Mouse (Mus musculus) brain, adult 2 months (tissue): ENCODE measurements around the gene Cacnb1.

ENCODE experiments used
- DNase-seq: peaks from one replicate; pipeline ENCODE4 v3.0.0; 2011; ENCODE audit warnings: low read depth, low spot score

The Cacnb1 gene

DNA sequence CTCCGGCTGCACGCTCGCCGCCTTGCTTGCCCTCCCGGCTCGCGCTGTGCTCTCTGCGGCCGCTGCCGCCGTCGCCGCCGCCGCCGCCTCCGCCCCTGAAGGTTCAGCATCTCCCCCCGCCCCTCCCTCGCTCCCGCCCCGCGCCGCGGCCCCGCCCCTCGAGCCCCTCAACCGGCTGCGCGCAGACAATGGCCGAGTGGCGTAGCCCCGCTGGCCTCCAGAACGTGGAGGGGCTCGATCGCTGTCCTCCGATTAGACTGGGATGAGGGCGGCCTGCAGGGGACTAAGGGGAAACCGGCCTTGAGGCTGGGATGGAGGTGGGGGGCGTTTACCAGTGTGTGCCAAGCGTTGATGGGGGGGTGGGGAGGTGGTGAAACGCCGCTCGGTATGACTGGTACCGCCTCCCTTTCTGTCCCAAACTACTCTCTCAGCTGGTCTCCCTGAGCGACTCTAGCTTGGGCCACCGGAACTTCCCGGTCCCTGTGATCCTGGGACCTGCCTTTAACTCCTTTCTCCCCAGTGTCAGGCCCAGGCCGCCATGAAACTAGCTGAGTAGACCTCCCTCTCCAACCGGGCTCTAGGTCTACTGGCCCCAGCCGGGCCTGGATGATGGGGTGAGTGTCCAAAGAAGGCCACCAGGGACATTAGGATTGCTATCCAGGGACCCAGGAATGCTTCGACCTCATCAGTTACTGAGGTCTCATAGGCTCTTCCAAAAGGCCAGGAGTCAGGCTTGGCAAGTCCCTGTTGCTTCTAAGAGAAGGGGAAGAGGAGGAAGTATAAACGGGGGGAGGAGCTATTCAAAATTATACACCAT, at the start of gene Cacnb1:
Cacnb1 (minus strand) TSS at position 480 of the 817 bp plus-strand sequence.
- peak; percentile 80 for DNase-seq

DNA sequence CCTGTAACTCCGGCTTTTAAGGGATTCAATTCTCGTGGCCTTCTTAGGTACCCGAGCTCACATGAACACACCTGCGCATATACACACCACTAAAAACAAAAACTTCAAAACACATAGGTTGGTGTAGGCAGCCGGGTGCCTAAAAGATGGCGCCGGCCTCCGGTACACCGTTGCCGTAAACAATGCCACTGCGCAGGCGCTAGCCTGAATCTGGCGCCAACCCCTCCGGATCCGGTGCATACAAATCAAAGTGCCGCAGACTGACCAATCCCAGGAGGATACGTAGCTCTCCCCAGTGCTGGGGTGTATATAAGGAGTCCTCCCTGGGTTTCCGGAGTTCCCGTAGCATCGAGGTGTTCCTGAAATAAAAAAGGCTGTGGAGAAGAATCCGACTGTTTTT, 44.4 kb upstream of the Cacnb1 start:
- no peak for DNase-seq

DNA sequence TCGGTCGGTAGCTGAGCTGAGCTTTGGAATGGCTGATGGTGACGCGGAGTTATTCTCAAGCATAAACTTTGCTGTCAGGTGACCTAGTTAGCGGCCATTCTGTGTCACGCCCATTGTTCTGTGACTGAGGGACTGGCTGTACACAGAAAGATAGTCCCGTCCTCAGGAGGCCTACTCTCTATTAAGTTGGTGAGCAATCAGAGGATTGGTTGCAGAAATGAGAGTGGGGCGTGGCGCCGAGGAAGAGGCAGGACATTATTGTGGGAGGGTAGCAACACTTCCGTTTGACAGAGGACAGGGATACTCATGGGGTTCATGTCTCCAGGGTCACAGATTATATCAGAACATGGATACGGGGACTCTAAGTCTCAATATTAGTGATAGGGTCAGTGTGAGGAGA, 43.4 kb upstream of the Cacnb1 start:
- no peak for DNase-seq

DNA sequence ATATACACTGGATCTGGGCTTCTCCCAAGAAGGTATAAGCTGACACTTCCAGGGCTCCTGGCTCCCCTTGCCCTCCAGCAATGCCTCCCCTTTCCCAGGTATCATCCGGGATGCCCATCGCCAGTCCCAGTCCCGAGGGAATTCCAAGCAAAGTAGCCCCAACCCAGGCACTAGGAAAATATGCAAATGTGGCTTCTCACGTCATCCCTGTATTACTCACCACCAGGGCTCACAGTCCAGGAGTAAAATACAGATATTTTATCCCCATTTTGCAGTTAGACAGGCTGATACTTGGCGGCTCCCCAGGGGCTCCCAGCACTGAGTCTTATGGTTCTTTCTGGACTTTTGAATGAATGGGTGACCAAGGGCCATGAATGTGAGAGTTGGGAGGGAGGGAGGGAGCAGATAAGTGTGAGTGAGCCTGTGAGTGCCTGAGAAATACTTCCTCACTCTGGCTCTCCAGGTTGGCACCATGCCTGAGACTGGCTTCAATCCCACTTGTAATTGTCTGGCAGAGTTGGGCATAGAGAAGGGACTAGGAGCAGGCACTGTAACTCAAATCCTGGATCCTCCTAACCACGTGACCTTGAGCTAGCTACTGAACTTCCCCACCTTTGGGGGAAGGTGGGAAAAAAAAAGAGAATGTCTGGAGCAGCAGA, 39.2 kb upstream of the Cacnb1 start:
- DNase-seq = peak; percentile 58

DNA sequence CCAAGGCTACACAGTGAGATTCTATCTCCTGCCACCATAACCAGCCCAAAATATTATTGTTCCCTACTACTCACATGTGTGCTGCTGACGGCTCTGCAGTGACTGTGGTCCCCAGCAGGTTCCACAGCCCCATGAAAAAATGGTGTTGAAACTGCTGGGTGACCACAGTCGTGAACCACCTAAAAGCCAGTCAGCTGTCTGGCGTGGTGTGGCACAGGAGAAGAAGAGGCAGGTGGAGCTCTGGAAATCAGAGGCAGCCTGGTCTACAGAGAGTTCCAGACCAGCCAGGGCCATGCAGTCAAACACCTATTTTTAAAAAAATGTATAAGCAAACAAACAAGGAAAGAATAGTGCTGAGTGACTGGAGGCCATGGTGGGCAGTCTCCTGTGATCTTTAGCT, 38.6 kb upstream of the Cacnb1 start:
- no peak for DNase-seq

DNA sequence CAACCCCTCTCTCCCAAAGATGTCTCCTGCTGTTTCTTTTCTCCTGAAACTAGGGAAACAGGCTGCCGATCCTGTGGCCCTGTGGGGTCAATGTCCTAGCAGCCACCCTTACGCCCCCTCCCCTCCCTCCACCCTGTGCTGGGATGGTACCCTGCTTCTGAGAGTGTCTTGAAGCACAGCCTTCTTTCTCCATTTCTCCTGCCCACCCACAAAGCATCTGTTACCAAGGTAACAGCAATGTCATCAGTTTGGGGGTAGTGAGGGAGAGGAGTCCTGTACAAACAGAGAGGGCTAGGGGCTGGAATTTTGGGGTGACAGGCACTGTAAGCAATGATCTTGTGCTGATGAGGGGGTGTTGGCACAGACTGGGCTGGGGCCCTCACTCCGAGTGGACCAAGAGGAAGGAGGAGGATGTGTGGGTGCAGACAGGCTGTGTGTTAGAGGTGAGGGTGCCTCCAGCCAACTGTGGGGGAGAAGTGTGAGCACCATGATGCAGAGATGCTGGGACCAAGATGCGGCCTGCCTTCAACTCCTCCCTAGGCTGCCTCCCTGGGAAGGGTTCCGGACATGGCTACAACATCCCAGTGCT, 37.4 kb upstream of the Cacnb1 start:
- DNase-seq = peak; percentile 73

DNA sequence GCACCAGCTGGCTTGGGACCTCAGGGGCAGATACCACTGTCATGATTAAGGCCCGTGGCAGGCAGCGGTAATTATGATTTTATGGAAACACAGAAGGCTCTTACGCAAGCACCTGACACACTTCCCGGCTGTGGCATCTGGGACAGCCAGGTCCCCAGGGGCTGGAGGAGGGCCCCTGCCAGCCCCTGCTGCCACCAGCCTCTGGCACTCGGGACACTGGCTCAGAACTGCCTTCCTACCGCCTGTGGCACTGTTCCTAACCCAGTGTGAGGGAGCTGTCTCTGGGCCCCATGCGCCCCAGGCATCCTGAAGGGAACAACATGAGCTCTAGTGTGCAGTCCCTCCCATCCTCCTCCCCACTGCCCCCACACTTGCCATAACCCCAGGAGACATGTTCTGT, 36.8 kb upstream of the Cacnb1 start:
- peak; percentile 71 for DNase-seq

DNA sequence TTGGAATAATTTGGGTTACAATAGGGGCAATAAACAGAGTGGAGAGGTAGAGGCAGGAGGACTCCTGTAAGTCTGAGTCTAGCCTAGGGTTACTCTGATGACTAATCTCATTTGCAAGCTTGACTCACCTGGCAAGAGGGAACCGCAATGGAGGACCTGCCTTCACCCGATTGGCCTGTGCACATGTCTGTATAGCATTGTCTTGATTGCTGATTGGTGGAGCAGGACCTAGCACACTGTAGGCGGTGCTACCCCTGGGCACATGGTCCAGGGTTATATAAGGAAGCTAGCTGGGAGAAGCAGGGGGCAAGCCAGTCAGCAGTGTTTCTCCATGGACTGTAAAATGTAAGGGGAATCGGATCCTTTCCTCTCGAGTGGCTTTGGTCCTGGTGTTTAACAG, 35.2 kb upstream of the Cacnb1 start:
- peak; percentile 88 for DNase-seq

DNA sequence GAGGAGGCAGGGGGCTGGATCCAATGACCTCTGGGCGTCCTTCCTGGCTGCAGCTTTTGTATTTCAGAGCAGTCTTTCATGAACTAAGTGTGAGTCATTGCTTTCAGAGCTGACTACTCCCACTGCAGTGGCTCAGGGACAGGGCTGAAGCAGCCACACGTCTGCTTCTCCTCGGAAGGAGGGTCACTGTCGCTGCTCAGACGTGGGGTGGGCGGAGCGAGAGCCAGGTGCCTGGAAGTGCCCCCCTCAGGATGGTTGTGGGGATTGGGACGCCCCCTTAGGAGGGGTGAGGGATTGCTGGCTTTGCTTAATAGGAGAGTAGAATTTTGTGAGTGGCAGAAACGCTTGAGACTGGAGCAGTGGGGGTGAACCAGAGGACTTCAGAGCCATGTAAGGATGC, 34.6 kb upstream of the Cacnb1 start:
- DNase-seq = peak; percentile 83

DNA sequence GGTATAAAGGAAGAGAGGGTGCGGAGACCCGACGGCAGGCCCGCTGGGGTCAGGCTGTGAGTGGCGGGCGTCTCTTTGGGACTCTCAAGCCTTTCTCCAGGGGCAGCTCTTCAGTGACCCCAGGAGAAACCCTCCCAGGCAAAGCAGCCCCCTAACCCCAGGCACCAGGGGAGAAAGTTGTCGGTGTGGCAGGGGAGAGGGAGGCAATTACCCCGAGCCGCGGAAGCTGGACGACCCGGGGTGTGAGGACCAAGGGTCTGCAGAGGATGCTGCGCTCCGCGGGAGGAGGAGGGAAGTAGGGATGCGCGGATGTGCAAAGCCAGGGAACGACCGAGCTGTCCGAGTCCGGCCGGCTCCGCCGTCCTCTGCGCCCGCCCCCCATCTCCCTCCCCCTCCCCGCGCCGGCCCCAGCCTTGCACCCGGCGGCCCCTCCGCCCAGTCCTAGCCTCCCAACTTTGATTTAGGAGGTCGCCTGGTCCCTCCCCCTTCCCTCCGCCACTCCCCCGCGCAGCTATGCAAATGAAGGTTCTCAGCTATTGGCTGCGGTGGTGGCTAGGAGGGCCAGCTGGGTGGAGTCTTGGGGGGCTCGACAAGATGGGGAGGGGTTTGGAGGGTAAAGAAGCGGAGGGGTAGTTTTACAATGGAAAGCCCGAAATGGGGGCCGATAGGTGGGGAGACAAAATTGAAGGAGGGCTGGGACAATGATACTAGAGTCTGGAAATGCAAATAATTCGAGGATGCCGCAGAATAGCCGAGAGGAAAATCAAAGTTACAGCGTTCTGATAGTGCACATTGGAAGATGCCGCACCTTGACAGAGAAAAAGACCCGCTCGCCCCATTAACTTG, 30.4 kb upstream of the Cacnb1 start, which contains the start of gene Stac2:
Stac2 (minus strand) TSS at position 474 of the 846 bp plus-strand sequence.
- peak; percentile 94 for DNase-seq

DNA sequence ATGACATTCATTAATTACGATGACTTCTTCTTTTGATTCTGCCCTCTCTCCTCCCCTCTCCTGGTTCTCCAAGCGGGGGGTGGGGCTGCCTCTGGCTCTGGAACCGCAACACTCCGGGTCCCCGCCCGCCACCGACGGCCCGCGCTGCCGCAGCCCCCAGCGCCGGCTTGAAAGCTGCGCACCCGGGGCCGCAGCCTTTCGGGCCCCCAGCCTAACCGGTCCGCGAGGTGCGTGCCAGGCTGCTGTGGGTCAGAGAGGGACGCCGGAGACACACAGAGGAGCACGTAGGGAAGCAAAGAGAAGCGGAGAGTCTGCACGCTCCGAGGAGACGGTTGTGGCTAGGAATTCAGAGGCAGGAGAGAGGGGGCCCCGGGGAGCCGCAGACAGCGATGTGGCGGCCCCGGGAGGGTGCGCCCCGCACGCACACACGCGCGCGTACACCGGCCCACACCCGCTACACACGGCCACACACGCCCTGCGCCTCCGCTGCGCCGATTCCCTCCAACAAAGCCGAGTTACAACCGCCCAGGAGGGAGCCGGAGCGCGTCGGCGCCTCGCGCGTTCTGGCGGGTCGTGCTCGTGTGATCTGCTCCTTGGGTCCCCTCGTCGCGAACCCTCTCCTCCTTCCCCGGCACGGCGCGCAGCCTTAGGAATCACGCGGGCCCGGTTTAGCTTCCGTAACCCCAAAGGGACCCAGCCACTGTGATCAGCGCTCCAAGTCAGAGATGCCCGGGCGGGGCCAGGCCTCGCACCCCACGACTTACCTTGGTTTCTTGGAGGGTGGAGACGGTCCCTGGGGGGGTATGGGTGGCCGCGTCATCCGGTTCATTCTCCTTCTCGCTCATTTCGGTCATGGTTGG, 29.5 kb upstream of the Cacnb1 start:
- peak; percentile 73 for DNase-seq

DNA sequence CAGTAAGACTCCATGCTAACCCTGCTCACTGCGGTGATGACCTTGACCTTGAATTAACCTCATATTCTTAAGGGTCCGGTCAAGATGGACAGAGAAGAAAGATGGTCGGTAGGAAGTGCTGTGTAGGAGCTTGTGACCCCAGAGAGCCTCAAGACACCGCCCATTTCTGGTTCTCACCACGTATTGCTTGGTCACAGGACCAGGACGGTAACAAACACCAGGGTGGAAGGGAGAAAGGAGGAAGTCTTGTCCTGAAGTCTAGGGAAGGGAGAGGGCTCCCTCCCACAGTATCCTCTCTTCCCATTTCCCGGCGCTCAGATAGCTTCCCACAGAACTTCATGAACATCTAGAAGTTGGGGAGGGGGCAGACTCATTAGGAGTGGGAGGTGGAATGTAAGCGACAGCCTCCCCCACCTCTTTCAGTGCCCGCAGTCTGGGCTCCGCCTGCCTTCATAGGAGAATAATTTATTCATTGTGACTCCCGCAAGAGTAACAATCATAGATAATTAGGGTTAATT, 28.8 kb upstream of the Cacnb1 start:
- peak; percentile 53 for DNase-seq

DNA sequence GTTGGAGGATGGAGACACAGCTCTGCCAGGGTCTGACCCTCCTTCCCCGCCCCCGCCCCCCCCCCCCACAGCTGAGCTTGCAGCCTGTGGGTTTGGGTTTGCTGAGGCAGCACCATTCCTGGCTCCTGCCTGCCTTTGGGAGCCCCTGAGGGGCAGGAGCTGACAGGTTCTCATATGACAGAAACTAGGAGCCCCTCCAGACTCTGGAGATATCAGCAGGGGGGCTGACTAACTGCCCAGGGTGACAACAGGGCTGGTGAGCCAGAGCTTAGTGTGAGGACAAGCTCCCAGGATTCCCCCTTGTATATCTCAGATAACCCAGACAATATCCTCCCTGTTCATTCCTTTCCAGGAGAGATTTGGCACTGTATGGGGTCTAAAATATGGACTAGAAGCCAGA, 28.1 kb upstream of the Cacnb1 start:
- DNase-seq = no peak

DNA sequence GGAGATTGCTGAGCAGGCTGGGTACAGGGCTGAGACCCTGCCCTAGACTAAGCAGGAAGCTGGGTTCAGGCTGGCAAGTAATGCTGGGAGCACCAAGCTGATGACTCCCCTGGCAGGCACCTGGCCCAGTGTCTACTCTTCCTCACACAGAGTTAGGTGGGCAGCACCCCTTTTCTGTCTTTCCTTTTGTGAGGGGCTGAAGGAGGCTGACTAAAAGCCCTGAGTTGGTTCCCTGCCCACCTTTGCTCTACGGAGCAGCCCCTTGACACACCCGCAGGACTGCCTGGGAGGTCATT, 27.6 kb upstream of the Cacnb1 start:
- DNase-seq = no peak

DNA sequence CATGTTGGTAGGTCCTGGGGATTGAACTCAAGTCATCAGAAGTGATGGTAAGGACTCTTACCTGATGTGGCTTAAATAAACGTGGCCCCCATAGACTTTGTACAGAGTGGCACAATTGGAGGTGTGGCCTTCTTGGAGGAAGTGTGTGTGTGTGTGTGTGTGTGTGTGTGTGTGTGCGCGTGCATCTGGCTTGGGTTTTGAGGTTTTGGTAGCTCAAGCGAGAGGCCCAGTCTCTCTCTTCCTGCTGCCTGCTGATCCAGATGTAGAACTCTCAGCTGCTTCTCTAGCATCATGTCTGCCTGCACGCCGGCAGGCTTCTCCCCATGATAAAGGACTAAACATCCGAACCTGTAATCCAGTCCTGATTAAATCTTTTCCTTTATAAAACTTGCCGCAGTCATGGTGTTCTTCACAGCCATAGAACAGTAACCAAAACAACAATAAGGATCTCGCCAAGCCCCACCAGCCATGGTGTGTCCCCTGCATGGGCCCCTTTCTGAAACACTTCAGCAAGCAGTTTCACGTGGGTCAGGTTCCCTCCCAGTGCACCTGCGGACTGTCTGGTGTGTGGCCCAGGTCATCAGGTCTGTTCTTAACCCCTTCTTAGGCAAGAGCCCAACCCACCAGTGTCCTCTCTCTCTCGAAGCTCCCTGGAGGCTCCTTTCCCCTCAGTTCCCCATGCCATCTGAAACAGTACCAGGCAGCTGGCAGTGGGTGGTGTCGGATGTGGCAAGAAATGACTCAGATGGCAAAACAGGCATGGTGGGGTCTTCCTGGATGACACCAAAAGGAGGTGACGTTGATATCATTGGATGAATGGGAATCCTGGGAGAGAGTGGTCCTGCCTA, 27.1 kb upstream of the Cacnb1 start:
- DNase-seq = peak; percentile 71

DNA sequence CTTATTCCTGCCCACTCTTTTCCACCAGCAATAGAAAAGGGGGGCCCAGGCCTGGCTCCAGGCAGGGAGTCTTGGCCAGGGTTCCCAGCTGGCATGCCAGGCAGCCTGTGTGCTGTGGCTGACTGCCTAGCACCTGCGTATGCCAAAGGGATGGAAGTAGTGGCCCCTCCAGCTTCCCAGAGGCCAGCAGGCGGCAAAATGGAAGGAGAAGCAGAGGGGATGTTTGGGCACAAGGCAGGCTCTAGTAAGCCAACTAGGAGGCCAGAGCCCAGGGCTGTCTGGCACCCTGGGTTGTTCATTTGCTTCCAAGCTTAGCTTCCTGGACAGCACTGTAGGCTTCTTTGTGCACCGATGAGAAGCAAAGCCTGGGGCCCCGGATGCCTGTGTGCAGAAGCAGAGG, 24.9 kb upstream of the Cacnb1 start:
- DNase-seq = peak; percentile 91

DNA sequence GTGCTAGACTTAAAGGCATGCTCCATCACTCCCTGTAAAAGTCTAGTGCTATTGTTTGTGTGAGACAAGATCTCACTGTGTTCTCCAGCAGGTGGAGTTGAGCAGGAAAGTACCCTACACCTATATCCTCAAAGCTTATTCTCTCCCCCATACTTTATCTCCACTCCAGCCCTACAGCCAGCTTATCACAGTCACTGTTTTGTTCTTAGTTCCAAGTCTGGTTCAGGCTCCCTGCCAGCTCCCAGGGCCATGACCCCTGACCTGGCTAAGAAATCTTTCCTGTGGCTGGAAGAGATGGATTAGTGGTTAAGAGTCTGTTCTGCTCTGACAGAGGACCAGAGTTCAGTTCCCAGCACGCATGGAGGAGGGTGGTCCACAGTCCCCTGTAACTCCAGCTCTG, 23.6 kb upstream of the Cacnb1 start:
- no peak for DNase-seq

DNA sequence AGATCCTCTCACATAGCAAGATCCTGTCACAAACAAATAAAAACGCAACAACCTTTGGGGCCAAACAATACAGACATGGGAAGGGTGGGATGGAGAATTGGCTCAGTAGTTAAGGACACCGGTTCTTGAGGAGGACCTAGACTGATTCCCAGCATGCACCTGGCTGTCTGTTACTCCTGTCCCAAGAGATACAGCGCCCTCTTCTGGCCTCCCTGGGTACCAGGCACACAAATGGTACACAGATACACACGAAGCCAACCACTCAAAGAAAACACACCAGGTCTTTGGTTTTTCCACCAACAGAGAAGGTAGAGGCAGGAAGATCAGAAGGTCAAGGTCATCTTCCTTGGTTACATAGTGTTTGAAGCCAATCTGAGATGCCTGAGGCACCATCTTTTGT, 22.8 kb upstream of the Cacnb1 start:
- no peak for DNase-seq

DNA sequence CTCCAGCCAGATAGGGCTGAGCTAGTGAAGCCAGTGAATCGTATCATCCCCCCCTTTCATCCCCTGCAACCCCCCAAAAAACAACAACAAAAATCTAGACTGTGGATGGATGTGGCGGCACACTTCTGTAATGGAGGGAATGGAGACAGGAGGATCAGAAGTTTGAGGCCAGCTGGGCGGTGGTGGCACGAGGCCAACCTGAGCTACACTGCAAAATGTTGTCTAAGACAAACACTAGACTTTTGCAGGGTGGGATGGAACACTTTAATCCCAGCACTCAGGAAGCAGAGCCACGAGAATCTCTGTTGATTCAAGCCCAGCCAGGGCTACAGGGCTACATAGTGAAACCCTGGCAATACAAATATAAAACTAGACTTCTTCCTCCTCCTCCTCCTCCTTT, 21.2 kb upstream of the Cacnb1 start:
- no peak for DNase-seq

DNA sequence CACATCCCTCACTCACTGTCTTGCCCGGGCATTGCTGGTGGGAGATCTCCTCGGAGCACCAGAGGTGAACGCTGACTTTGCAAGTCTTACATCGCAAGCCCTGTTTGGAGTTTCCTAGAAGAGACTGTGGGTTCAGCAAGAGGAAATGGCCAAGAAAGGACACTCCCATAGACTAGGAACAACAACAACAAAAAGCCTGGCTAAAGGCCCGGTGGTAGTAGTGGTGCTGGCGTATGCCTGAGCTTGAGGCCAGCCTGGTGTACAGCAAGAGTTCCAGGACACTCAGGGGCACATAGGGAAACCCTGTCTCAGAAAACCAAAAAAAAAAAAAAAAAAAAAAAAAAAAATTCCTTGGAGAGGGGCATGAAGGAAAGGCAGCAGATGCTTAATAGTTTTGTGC, 19.9 kb upstream of the Cacnb1 start:
- no peak for DNase-seq
